Mouse (Mus musculus) forelimb bud, embryonic 11.5 days (tissue): ENCODE results near the gene Gm29427.
A peak's percentile ranks its signal among the peaks of the same experiment; 100 is the strongest.

ENCODE experiments used
- DNase-seq: peaks from one replicate; pipeline ENCODE4 v3.0.0-alpha.2; 2012; ENCODE audit warnings: low read depth, low spot score

The Gm29427 gene

GRCm38 (mm10) chr1:130715561-130716217 lies at the start of gene Gm29427:
Gene Gm29427, minus strand, starts transcription at chr1:130715799.
- DNase-seq = peak; percentile 88

- DNase-seq = no peak
Measured at GRCm38 (mm10) chr1:130764027-130764461, 48.4 kb upstream of the Gm29427 start.

GRCm38 (mm10) chr1:130762045-130762760 lies 46.6 kb upstream of the Gm29427 start:
- DNase-seq = no peak

GRCm38 (mm10) chr1:130761597-130761996 lies 46.0 kb upstream of the Gm29427 start:
- DNase-seq = no peak

- DNase-seq = no peak
Measured at GRCm38 (mm10) chr1:130759689-130760088, 44.1 kb upstream of the Gm29427 start.

- no peak for DNase-seq
Measured at GRCm38 (mm10) chr1:130746819-130747218, 31.2 kb upstream of the Gm29427 start.

GRCm38 (mm10) chr1:130745591-130745990 lies 30.0 kb upstream of the Gm29427 start:
- no peak for DNase-seq

GRCm38 (mm10) chr1:130744961-130745360 lies 29.4 kb upstream of the Gm29427 start:
- no peak for DNase-seq

- no peak for DNase-seq
Measured at GRCm38 (mm10) chr1:130744217-130744616, 28.6 kb upstream of the Gm29427 start.

GRCm38 (mm10) chr1:130743775-130744174 lies 28.2 kb upstream of the Gm29427 start:
- DNase-seq = no peak

- DNase-seq = no peak
Measured at GRCm38 (mm10) chr1:130742201-130742600, 26.6 kb upstream of the Gm29427 start.

- DNase-seq = no peak
Measured at GRCm38 (mm10) chr1:130740781-130741720, 25.5 kb upstream of the Gm29427 start.

- DNase-seq = no peak
Measured at GRCm38 (mm10) chr1:130740227-130740648, 24.6 kb upstream of the Gm29427 start.

- DNase-seq = no peak
Measured at GRCm38 (mm10) chr1:130739636-130740035, 24.0 kb upstream of the Gm29427 start.

- no peak for DNase-seq
Measured at GRCm38 (mm10) chr1:130738551-130739106, 23.0 kb upstream of the Gm29427 start.

- DNase-seq = no peak
Measured at GRCm38 (mm10) chr1:130737916-130738315, 22.3 kb upstream of the Gm29427 start.

- DNase-seq = no peak
Measured at GRCm38 (mm10) chr1:130737411-130737881, 21.8 kb upstream of the Gm29427 start.

GRCm38 (mm10) chr1:130734852-130735251 lies 19.3 kb upstream of the Gm29427 start:
- DNase-seq = no peak

GRCm38 (mm10) chr1:130734452-130734851 lies 18.9 kb upstream of the Gm29427 start:
- no peak for DNase-seq

- DNase-seq = no peak
Measured at GRCm38 (mm10) chr1:130733671-130734070, 18.1 kb upstream of the Gm29427 start.
